Mouse (Mus musculus): ENCODE measurements at regions not wholly inside any gene's neighbourhood (a gene's known extent, or its start where the extent isn't known, plus 50 kb on each side); places are given as distances from the start of the nearest gene placed in this dataset.

DNA sequence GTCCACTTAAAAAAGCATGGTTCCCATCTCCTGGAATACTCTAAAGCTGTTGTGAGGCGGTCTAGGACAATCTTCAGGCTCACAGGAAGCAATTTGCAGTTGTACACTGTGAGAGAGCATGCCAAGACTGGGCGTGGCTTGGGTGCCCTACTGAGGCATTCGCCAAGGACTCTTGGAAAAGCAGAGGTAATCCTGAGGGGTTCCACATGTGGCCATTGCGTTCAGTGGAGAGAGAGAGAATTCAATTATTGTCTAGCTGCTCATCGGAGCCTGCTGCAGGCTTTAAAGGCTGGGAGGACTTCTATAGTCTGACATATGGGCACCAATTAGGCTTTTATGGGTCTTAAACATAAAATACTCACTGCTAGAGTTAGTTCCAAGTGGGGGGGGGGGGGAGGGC lies 113.8 kb upstream of the Lnx1 start:
- Histone ChIP-seq H3K4me1 (ENCODE audit: control insufficient read depth, insufficient read depth, low read length) (no peaks in the 10 kb centered on the region), H3K4me3 (ENCODE audit: insufficient read depth, low read length) (no peak overlapping the region), H3K27ac (ENCODE audit: insufficient read depth, low read length) (no peak overlapping the region)
- no peak for TF ChIP-seq CTCF (IDR thresholded peaks at IDR 0.05; ENCODE audit: borderline replicate concordance, insufficient read depth, low read length)
- TF ChIP-seq POLR2A (IDR thresholded peaks at IDR 0.05; ENCODE audit: low read depth, low read length): no peak

GRCm38 (mm10) chr5:74813396-74813795 lies 110.7 kb upstream of the Lnx1 start:
- Histone ChIP-seq H3K4me1 (ENCODE audit: control insufficient read depth, insufficient read depth, low read length) (no peaks in the 10 kb centered on the region), H3K27ac (ENCODE audit: insufficient read depth, low read length) (no peak overlapping the region), H3K4me3 (ENCODE audit: insufficient read depth, low read length) (no peak overlapping the region)
- TF ChIP-seq CTCF (IDR thresholded peaks at IDR 0.05; ENCODE audit: borderline replicate concordance, insufficient read depth, low read length) (no peak), POLR2A (IDR thresholded peaks at IDR 0.05; ENCODE audit: low read depth, low read length) (no peak)

DNA sequence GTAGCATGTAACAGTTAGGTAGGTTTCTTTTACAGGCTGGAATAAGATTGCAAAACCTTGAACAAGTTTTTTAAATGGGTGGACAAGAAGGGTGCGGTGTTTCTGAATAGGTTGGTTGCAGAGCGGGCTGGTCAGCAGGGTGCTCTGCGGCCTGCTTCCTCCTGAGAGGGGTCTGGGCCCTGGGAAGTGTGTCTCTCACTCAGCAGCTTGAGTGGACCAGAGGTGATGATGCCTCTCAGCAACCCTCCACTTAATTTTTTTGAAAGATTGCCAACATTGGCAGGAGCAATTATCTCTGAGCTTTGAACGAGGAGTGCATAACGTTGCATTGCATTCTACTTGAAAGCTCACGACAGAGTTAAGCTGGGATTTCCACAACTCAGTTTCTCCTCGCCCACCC lies 108.3 kb upstream of the Lnx1 start:
- TF ChIP-seq POLR2A (IDR thresholded peaks at IDR 0.05; ENCODE audit: low read depth, low read length): no peak
- no peak for TF ChIP-seq CTCF (IDR thresholded peaks at IDR 0.05; ENCODE audit: borderline replicate concordance, insufficient read depth, low read length)

GRCm38 (mm10) chr5:74807581-74808221 lies 105.0 kb upstream of the Lnx1 start:
- TF ChIP-seq CTCF (IDR thresholded peaks at IDR 0.05; ENCODE audit: borderline replicate concordance, insufficient read depth, low read length): no peak
- TF ChIP-seq POLR2A (IDR thresholded peaks at IDR 0.05; ENCODE audit: low read depth, low read length): no peak

More for the DNA sequence above, 108.3 kb upstream of the Lnx1 start:
- H3K4me1 ChIP-seq (ENCODE audit: control insufficient read depth, insufficient read depth, low read length): no peaks in the 10 kb centered on the region
- H3K27ac ChIP-seq (ENCODE audit: insufficient read depth, low read length): no peak overlapping the region
- H3K4me3 ChIP-seq (ENCODE audit: insufficient read depth, low read length): no peak overlapping the region

DNA sequence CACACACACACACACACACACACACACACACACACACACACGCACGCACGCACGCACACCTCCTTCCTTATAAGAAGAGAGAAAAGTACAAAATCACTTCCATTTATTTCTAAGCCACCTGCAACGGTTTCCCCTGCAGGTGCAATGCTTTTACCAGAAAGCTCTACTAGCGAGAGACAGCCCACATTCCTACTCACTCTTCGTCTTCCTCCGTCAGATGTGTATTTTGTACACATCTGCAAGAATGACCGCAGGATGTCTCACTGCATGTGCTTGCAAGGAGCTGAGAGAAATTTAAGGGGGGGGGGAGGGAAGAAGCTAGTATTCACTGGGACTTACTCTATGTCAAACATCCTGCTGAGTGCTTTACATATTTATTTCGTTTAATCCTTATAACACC lies 99.2 kb upstream of the Lnx1 start:
- Histone ChIP-seq H3K4me3 (ENCODE audit: insufficient read depth, low read length) (no peak overlapping the region), H3K27ac (ENCODE audit: insufficient read depth, low read length) (no peak overlapping the region), H3K4me1 (ENCODE audit: control insufficient read depth, insufficient read depth, low read length) (peaks cover 14% of the 10 kb centered on the region)
- TF ChIP-seq CTCF (IDR thresholded peaks at IDR 0.05; ENCODE audit: borderline replicate concordance, insufficient read depth, low read length): no peak

More at GRCm38 (mm10) chr5:74807581-74808221, 105.0 kb upstream of the Lnx1 start:
- Histone ChIP-seq H3K4me1 (ENCODE audit: control insufficient read depth, insufficient read depth, low read length) (peaks cover 4% of the 10 kb centered on the region; the same call in 1 of the 2 replicates), H3K27ac (ENCODE audit: insufficient read depth, low read length) (no peak overlapping the region), H3K4me3 (ENCODE audit: insufficient read depth, low read length) (no peak overlapping the region)

GRCm38 (mm10) chr5:74800351-74800750 lies 97.6 kb upstream of the Lnx1 start:
- no peak overlapping the region for H3K4me3 ChIP-seq (ENCODE audit: insufficient read depth, low read length)
- H3K27ac ChIP-seq (ENCODE audit: insufficient read depth, low read length): no peak overlapping the region
- no peak for TF ChIP-seq CTCF (IDR thresholded peaks at IDR 0.05; ENCODE audit: borderline replicate concordance, insufficient read depth, low read length)
- no peak for TF ChIP-seq POLR2A (IDR thresholded peaks at IDR 0.05; ENCODE audit: low read depth, low read length)
- peaks cover 14% of the 10 kb centered on the region for H3K4me1 ChIP-seq (ENCODE audit: control insufficient read depth, insufficient read depth, low read length)

GRCm38 (mm10) chr5:74796421-74797067 lies 93.8 kb upstream of the Lnx1 start:
- TF ChIP-seq POLR2A (IDR thresholded peaks at IDR 0.05; ENCODE audit: low read depth, low read length) (no peak), CTCF (IDR thresholded peaks at IDR 0.05; ENCODE audit: borderline replicate concordance, insufficient read depth, low read length) (no peak)
- H3K4me1 ChIP-seq (ENCODE audit: control insufficient read depth, insufficient read depth, low read length): peaks cover 23% of the 10 kb centered on the region
- H3K27ac ChIP-seq (ENCODE audit: insufficient read depth, low read length): no peak overlapping the region
- H3K4me3 ChIP-seq (ENCODE audit: insufficient read depth, low read length): no peak overlapping the region

GRCm38 (mm10) chr5:74794726-74795125 lies 92.0 kb upstream of the Lnx1 start:
- TF ChIP-seq CTCF (IDR thresholded peaks at IDR 0.05; ENCODE audit: borderline replicate concordance, insufficient read depth, low read length): no peak
- TF ChIP-seq POLR2A (IDR thresholded peaks at IDR 0.05; ENCODE audit: low read depth, low read length): no peak
- H3K4me3 ChIP-seq (ENCODE audit: insufficient read depth, low read length): no peak overlapping the region
- peaks cover 19% of the 10 kb centered on the region for H3K4me1 ChIP-seq (ENCODE audit: control insufficient read depth, insufficient read depth, low read length)
- peak overlapping the region; percentile 86 for H3K27ac ChIP-seq (ENCODE audit: insufficient read depth, low read length)

- TF ChIP-seq CTCF (IDR thresholded peaks at IDR 0.05; ENCODE audit: borderline replicate concordance, insufficient read depth, low read length) (no peak), POLR2A (IDR thresholded peaks at IDR 0.05; ENCODE audit: low read depth, low read length) (no peak)
- peaks cover 19% of the 10 kb centered on the region for H3K4me1 ChIP-seq (ENCODE audit: control insufficient read depth, insufficient read depth, low read length)
- peak overlapping the region; percentile 86 for H3K27ac ChIP-seq (ENCODE audit: insufficient read depth, low read length)
- no peak overlapping the region for H3K4me3 ChIP-seq (ENCODE audit: insufficient read depth, low read length)
Observed at GRCm38 (mm10) chr5:74793431-74793830, 90.7 kb upstream of the Lnx1 start.

DNA sequence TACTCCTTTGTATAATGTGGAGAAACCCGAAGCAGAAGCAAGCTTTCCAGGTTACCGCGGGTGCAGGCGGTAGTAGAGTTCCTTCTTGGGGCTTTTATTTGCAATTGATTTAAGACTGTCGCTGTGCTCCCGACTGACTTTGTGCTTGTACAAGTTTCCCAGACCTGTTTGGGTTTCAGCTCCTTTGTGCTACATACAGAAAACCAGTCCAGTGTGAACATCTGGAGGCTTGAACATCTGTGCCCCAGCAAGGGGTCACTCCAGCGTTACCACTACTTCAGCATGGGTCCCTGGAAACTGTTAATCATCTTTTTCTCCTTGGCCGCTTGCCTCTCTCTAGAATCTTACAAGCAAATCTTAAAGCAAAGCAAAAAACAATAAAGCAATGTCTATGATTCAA lies 90.2 kb upstream of the Lnx1 start:
- H3K27ac ChIP-seq (ENCODE audit: insufficient read depth, low read length): peak overlapping the region; percentile 86
- H3K4me3 ChIP-seq (ENCODE audit: insufficient read depth, low read length): no peak overlapping the region
- TF ChIP-seq POLR2A (IDR thresholded peaks at IDR 0.05; ENCODE audit: low read depth, low read length) (no peak), CTCF (IDR thresholded peaks at IDR 0.05; ENCODE audit: borderline replicate concordance, insufficient read depth, low read length) (no peak)
- H3K4me1 ChIP-seq (ENCODE audit: control insufficient read depth, insufficient read depth, low read length): peaks cover 17% of the 10 kb centered on the region

All from embryonic fibroblast, embryonic 13.5 days (primary cell).